9 mouse cellular contexts compared by ENCODE assay signal in the genomic region with DNA sequence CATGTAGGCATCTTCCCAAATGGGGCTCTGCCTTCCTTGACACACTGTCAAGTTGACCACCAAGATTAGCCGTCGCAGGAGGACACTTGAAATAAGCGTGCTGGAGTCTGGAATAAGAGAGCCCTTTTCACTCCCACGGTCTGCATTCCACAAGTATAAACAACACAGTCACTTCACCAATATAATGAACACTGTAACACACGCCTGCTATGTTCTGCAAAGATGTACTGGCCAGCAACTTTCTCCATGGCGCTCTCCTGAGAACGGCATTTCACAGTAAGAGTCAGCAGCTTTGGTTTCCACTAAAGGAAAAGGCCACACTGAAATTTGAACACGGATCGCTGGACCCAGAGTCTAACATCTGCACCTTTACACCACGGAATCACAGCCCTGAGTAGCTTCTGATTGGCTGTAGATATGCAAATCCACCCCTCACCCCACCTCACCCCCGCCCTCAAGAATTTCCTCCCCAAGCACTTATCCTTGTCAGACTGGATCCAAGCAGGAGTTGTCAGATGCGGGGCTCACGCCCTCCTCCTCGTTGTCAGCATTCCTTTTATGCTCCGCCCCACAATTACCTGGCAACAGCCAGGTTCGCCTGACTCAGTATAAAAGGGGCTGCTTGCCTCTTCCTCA. TPM values are rescaled to one million over a fixed set of nuclear protein-coding genes. Genes with fewer than 3 reads are reported as not detected.
DNase-seq lines count a peak whose midpoint lies in the region; ATAC-seq and TF ChIP-seq lines count a peak whose summit lies in the region.
"Had no signal": no experiment of that assay in that cellular context is flagged by ENCODE, and none has a peak within 500 bp of the region (broad histone marks: within the 10 kb centered on the region; RNA-seq: fewer than 3 reads in every experiment).

No protein-coding gene starts in this region.

- no peaks in the 10 kb centered on the region for H3K79me2 ChIP-seq in liver, adult 2 months (ENCODE audit: control insufficient read depth, insufficient read depth, low read length)

- TF ChIP-seq CTCF in liver, adult 2 months (IDR thresholded peaks at IDR 0.05; ENCODE audit: low read depth, low read length): no peak
- TF ChIP-seq CTCF in lung, adult 2 months (IDR thresholded peaks at IDR 0.05; ENCODE audit: insufficient read depth, low read length): no peak

- no peak for ATAC-seq in liver, embryonic 12.5 days
- ATAC-seq in hindbrain, embryonic 14.5 days (ENCODE audit: low FRiP score): no peak; the same call in 1 of the 2 replicates
- ATAC-seq in stomach, embryonic 15.5 days (ENCODE audit: insufficient read depth, low FRiP score, low read depth): peak; percentile 61

- TF ChIP-seq POLR2A in liver, adult 2 months (IDR thresholded peaks at IDR 0.05; ENCODE audit: extremely low read depth, insufficient read depth, low read length): no peak
- TF ChIP-seq POLR2A in lung, adult 2 months (IDR thresholded peaks at IDR 0.05; ENCODE audit: borderline replicate concordance, extremely low read depth, low read depth, low read length): no peak

- no peaks in the 10 kb centered on the region for H3K27me3 ChIP-seq in liver, adult 2 months (ENCODE audit: control insufficient read depth, insufficient read depth, low read length)
- H3K27me3 ChIP-seq in liver, embryonic 12.5 days (replicated peaks): peaks cover 41% of the 10 kb centered on the region
- peaks cover 17% of the 10 kb centered on the region for H3K27me3 ChIP-seq in hindbrain, embryonic 14.5 days (ENCODE audit: control insufficient read depth, insufficient read depth, low read length)
- no peaks in the 10 kb centered on the region for H3K27me3 ChIP-seq in stomach, embryonic 15.5 days (replicated peaks)

- H3K36me3 ChIP-seq in liver, adult 2 months (ENCODE audit: control insufficient read depth, insufficient read depth, low read length): no peaks in the 10 kb centered on the region
- H3K36me3 ChIP-seq in liver, embryonic 12.5 days: no peaks in the 10 kb centered on the region
- H3K36me3 ChIP-seq in hindbrain, embryonic 14.5 days (replicated peaks; ENCODE audit: control insufficient read depth, insufficient read depth): no peaks in the 10 kb centered on the region
- no peaks in the 10 kb centered on the region for H3K36me3 ChIP-seq in stomach, embryonic 15.5 days
- H3K36me3 ChIP-seq: G1E had no signal

- H3K4me3 ChIP-seq in liver, adult 2 months (ENCODE audit: insufficient read depth, low read depth, low read length): no peak overlapping the region
- no peak overlapping the region for H3K4me3 ChIP-seq in liver, embryonic 12.5 days
- no peak overlapping the region for H3K4me3 ChIP-seq in hindbrain, embryonic 14.5 days (replicated peaks; ENCODE audit: low read length)
- H3K4me3 ChIP-seq in lung, adult 2 months (replicated peaks; ENCODE audit: extremely low read depth, low read depth, low read length): no peak overlapping the region
- H3K4me3 ChIP-seq in stomach, embryonic 15.5 days (replicated peaks): no peak overlapping the region

- H3K4me1 ChIP-seq in liver, adult 2 months (ENCODE audit: control insufficient read depth, insufficient read depth, low read length): peaks cover 3% of the 10 kb centered on the region
- peaks cover 19% of the 10 kb centered on the region for H3K4me1 ChIP-seq in liver, embryonic 12.5 days
- peaks cover 18% of the 10 kb centered on the region for H3K4me1 ChIP-seq in hindbrain, embryonic 14.5 days (replicated peaks; ENCODE audit: control insufficient read depth, insufficient read depth, low read length)
- H3K4me1 ChIP-seq in lung, adult 2 months (ENCODE audit: control insufficient read depth, insufficient read depth, low read length): peaks cover 3% of the 10 kb centered on the region; the same call in 1 of the 2 replicates
- H3K4me1 ChIP-seq in stomach, embryonic 15.5 days: peaks cover 18% of the 10 kb centered on the region; the same call in 1 of the 2 replicates

- no peak overlapping the region for H3K4me2 ChIP-seq in liver, embryonic 12.5 days
- H3K4me2 ChIP-seq in hindbrain, embryonic 14.5 days (replicated peaks): peak overlapping the region; percentile 17; the same call in 1 of the 2 replicates
- peak overlapping the region; percentile 30 for H3K4me2 ChIP-seq in stomach, embryonic 15.5 days

- intact Hi-C loops in left cerebral cortex, postnatal 4 days (cut with DNase I): loop anchor here (10.0 kb wide), 1 partner anchor 191 kb away; no protein-coding TSS in a partner anchor

- no peak overlapping the region for H3K9ac ChIP-seq in liver, adult 2 months (ENCODE audit: low read depth, low read length)
- no peak overlapping the region for H3K9ac ChIP-seq in liver, embryonic 12.5 days
- no peak overlapping the region for H3K9ac ChIP-seq in hindbrain, embryonic 14.5 days
- no peak overlapping the region for H3K9ac ChIP-seq in stomach, embryonic 15.5 days

- 44% methylated on average over 16 of the region's 16 CpGs for WGBS in liver, adult 2 months
- 25% methylated on average over 16 of the region's 16 CpGs for WGBS in liver, embryonic 12.5 days (ENCODE audit: insufficient replicate concordance)
- WGBS in hindbrain, embryonic 14.5 days: 7% methylated on average over 16 of the region's 16 CpGs
- WGBS in lung, adult 2 months: 24% methylated on average over 16 of the region's 16 CpGs
- 9% methylated on average over 16 of the region's 16 CpGs for WGBS in stomach, embryonic 15.5 days

- peak; percentile 16 for DNase-seq in liver, adult 2 months (ENCODE audit: extremely low read depth, low read depth, low spot score)
- no peak for DNase-seq in hindbrain, embryonic 14.5 days (ENCODE audit: low spot score)
- DNase-seq in lung, adult 2 months: peak; percentile 35
- DNase-seq in left cerebral cortex, postnatal 4 days: no peak
- no peak for DNase-seq in left cerebral cortex, adult 9 months (ENCODE audit: low spot score in 2 of 2)
- DNase-seq in right cerebral cortex, postnatal 10 days (ENCODE audit: low spot score in 2 of 2): no peak

- H3K9me3 ChIP-seq in liver, embryonic 12.5 days (replicated peaks): no peaks in the 10 kb centered on the region
- H3K9me3 ChIP-seq in hindbrain, embryonic 14.5 days (ENCODE audit: control insufficient read depth, low read length): no peaks in the 10 kb centered on the region
- H3K9me3 ChIP-seq in stomach, embryonic 15.5 days: no peaks in the 10 kb centered on the region
- H3K9me3 ChIP-seq: G1E had no signal

- no peak overlapping the region for H3K27ac ChIP-seq in liver, adult 2 months (replicated peaks; ENCODE audit: insufficient read depth, low read depth, low read length)
- no peak overlapping the region for H3K27ac ChIP-seq in liver, embryonic 12.5 days
- H3K27ac ChIP-seq in hindbrain, embryonic 14.5 days: no peak overlapping the region
- peak overlapping the region; percentile 45; the same call in 1 of the 2 replicates for H3K27ac ChIP-seq in stomach, embryonic 15.5 days

RNA-seq across cellular contexts. Expression of gene Gm17651, which starts 9.2 kb away (rescaled TPM):
- total RNA-seq in liver, adult 2 months (2014; rRNA removed): not detected in 2 replicates
- not detected in 2 replicates for polyA plus RNA-seq in liver, adult 2 months (2012; rRNA removed)
- not detected in 2 replicates for polyA plus RNA-seq in liver, embryonic 12.5 days (2016; fragmentation: Nextera tagmentation; extraction: Ambion mirVana)
- not detected in 2 replicates for polyA plus RNA-seq in hindbrain, embryonic 14.5 days (2014; fragmentation: Nextera tagmentation; extraction: Ambion mirVana)
- not detected in 2 replicates for polyA plus RNA-seq in lung, adult 2 months (2012; rRNA removed)
- not detected in 2 replicates for polyA plus RNA-seq in stomach, embryonic 15.5 days (2015; fragmentation: Nextera tagmentation; extraction: Ambion mirVana)
- not detected for total RNA-seq in left cerebral cortex, postnatal 4 days (2021)
- total RNA-seq: G1E had no signal
- polyA plus RNA-seq: G1E had no signal

RNA-seq across cellular contexts. Expression of gene Prkab2, which starts 25.7 kb away (rescaled TPM):
- total RNA-seq in liver, adult 2 months (2014; rRNA removed): 0.81 and 0.83 TPM in 2 replicates
- polyA plus RNA-seq in liver, adult 2 months (2012; rRNA removed): 1.5 TPM in 2 replicates
- 2.8 and 3.1 TPM in 2 replicates for polyA plus RNA-seq in liver, embryonic 12.5 days (2016; fragmentation: Nextera tagmentation; extraction: Ambion mirVana)
- 12.3 and 13.8 TPM in 2 replicates for polyA plus RNA-seq in hindbrain, embryonic 14.5 days (2014; fragmentation: Nextera tagmentation; extraction: Ambion mirVana)
- 5.4 and 8.3 TPM in 2 replicates for polyA plus RNA-seq in lung, adult 2 months (2012; rRNA removed)
- 7.7 and 8.9 TPM in 2 replicates for polyA plus RNA-seq in stomach, embryonic 15.5 days (2015; fragmentation: Nextera tagmentation; extraction: Ambion mirVana)
- total RNA-seq in left cerebral cortex, postnatal 4 days (2021): 10 to 100 TPM; 31.2 to 33.0 TPM

RNA-seq across cellular contexts. Expression of gene Fmo5, which starts 55.1 kb away (rescaled TPM):
- 352 and 363 TPM in 2 replicates for total RNA-seq in liver, adult 2 months (2014; rRNA removed)
- 145 and 230 TPM in 2 replicates for polyA plus RNA-seq in liver, adult 2 months (2012; rRNA removed)
- polyA plus RNA-seq in liver, embryonic 12.5 days (2016; fragmentation: Nextera tagmentation; extraction: Ambion mirVana): 5.6 and 5.7 TPM in 2 replicates
- polyA plus RNA-seq in hindbrain, embryonic 14.5 days (2014; fragmentation: Nextera tagmentation; extraction: Ambion mirVana): 0.61 and 1.0 TPM in 2 replicates
- 8.0 and 15.1 TPM in 2 replicates for polyA plus RNA-seq in lung, adult 2 months (2012; rRNA removed)
- polyA plus RNA-seq in stomach, embryonic 15.5 days (2015; fragmentation: Nextera tagmentation; extraction: Ambion mirVana): 8.2 and 11.5 TPM in 2 replicates
- 1 to 10 TPM; 1.2 to 1.3 TPM for total RNA-seq in left cerebral cortex, postnatal 4 days (2021)

Comparison
In these comparisons a context has a peak if more than half of its experiments do, and no peak if none do; other contexts are left out.
1. DNase-seq: peak in liver, adult 2 months (single experiment) and lung, adult 2 months (single experiment); none in hindbrain, embryonic 14.5 days (single experiment), left cerebral cortex, postnatal 4 days (single experiment), left cerebral cortex, adult 9 months (0 of 2) and right cerebral cortex, postnatal 10 days (0 of 2).